Mouse (Mus musculus) urinary bladder, postnatal 25 days (tissue): ENCODE data around the gene Olfr679.
"Not testable (repeated sequence)": the region's sequence is repeated elsewhere in the genome, so short reads cannot be mapped to it uniquely, and the experiment has no call there.

Experiments used
- DNase-seq: peaks from one replicate; pipeline ENCODE4 v3.0.0; 2022; ENCODE audit warnings: low spot score

The Olfr679 gene

DNA sequence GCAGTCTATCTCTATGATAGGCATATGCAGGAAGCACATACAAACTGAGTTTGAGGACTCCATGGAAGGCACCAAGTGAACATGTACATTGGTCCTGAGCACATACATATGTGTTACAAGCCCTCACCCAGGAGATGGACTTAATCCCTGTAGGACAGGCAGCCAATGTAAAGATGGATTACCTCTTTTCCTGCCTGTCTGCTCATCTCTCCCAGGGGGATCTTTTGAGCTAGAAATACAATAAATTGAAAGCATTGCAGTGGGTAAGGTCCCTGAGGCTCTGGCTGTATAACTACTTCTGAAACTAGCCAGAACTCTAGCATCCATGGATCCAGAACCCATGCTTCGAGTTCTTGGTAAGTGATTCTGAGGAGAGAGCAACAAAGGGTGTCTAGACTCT is at the start of gene Olfr679:
Olfr679 (plus strand) TSS at position 301 of the 400 bp plus-strand sequence.
- DNase-seq, result no peak

DNA sequence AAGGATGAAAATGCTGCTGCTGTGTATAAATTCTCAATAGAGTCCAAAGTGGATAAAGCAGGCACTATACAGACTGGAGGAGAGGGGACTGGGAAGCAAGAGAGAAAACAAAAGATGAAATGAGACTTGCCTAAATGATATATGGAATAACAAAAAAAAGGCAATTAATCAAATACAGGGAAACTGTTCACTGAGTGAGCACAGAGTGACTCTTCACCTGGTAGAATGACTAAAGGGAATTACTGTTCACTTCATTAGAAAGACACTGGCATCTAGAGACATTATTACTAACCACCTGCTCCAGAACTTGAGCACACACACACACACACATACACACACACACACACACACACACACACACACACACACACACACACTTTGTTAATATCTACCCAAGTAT is 48.6 kb upstream of the Olfr679 start, which contains the start of gene Olfr676:
Olfr676 (plus strand) TSS at position 301 of the 400 bp plus-strand sequence.
- no peak for DNase-seq

DNA sequence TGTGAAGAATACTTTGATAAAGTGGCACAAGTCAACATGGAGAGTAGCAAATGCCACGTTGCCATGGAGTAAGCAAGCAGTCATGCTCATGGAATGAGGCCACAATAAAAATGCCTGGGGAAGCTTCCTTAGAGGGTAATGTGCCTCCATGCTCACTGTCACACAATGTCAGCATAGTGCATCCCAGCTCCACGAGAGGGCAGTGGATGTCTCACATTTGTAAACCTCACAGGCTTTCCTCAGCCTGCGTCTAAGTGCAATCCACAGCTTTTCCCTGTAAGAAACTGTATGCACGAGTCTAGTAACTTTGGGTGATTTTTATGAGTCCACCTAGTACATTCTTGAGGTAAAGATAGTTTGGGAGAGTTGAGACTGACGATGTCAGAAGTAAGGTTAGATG is 47.2 kb upstream of the Olfr679 start:
- not testable (repeated sequence) for DNase-seq

DNA sequence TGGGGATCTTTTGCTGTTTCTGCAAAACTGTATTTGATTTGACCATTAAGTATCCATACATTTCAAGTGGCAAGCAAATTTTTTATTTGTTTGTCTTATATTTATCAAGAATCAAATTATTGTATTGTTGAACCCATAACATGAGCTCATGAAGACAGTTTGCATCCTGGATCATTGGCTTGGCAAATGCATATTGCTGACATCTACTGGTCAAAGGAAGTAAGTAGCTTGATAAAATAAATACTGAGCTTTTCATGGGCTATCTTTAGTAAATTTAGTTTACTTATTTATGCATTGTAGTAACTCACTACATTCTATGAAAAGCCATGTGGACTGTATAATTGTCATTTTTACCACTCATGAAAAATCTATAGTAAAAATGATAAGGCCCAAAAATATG is 22.1 kb upstream of the Olfr679 start:
- DNase-seq, result no peak

- no peak for DNase-seq
Observed at GRCm38 (mm10) chr7:105064175-105064574, 16.8 kb upstream of the Olfr679 start, which contains the start of gene Olfr678. TSS of gene Olfr678 (plus strand) at chr7:105064475.

GRCm38 (mm10) chr7:105092717-105093116 is 11.7 kb downstream of the Olfr679 start, which contains the start of gene Olfr680-ps1:
TSS of gene Olfr680-ps1 (minus strand) at chr7:105092817.
- not testable (repeated sequence) for DNase-seq

GRCm38 (mm10) chr7:105116536-105116935 is 35.5 kb downstream of the Olfr679 start, which contains the start of gene Olfr681:
TSS of gene Olfr681 (plus strand) at chr7:105116836.
- no peak for DNase-seq
